Mouse (Mus musculus) 416B (cell line): ENCODE results near the gene Olfr1500.
"Not testable (repeated sequence)": the region's sequence is repeated elsewhere in the genome, so short reads cannot be mapped to it uniquely, and the experiment has no call there.

ENCODE experiments used
- DNase-seq: peaks from one replicate; pipeline ENCODE4 v3.0.0; 2011; ENCODE audit warnings: low read depth

Olfr1500 gene

GRCm38 (mm10) chr19:13830388-13830787 lies at the start of gene Olfr1500:
Gene Olfr1500, minus strand, starts transcription at chr19:13830488.
- DNase-seq = no peak

DNA sequence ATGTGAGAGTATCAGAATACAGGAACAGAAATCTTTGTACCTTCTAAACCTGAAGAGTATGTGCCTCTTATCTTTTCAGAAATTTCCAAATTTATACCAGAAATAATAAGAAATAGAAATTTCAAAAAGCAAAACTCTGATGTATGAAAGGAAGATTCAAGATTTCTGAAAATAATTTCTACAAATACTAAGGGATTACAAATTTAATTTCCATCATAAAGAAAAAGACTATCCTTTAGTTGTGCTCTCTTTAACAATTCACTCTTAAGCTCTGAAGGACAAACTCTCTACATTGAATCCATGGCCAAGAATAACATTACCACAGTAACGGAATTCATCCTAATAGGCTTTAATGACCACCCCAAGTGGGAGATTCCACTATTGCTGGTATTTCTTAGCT lies 31.2 kb upstream of the Olfr1500 start, which contains the start of gene Olfr1502:
Olfr1502 (plus strand) TSS at position 301 of the 400 bp plus-strand sequence.
- no peak for DNase-seq

DNA sequence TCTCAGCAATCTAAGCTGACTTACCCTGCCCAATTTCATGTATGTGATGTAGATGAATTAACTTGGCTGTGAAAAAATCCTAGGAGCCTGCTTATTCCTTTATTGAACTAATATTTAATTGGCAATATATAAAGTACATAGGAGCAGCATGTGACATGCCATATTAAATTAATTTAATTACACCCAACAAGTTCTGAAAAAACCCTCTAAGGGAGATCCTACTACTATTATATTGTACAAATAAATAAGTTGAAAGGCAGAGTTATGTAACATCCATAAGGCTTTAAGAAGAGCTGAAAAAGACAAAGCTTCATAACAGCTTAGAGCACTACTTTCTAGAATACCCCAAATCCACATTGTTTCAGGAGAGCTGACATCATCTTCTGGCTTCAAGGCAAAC lies 20.3 kb upstream of the Olfr1500 start, which contains the start of gene Olfr1501:
Olfr1501 (minus strand) TSS at position 101 of the 400 bp plus-strand sequence.
- DNase-seq = not testable (repeated sequence)

DNA sequence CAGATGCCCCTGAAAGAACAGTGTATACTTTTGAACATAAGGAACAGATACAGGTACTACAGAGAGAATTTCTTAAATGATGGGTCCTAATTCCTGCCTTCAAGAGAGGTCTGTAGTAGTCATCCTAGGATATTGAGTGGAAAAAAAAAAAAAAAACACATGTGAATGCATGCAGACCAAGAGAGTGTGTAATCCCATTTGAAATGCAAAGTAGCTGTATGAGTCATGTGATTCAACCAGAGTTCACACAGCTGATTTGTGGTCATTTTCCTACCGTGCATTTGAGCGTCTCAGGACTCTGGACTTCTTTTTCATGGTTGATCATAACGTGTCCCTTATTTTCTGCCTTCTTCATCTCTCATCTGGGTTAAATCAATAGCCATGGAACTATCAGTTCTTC lies 1.8 kb downstream of the Olfr1500 start:
- DNase-seq = no peak

DNA sequence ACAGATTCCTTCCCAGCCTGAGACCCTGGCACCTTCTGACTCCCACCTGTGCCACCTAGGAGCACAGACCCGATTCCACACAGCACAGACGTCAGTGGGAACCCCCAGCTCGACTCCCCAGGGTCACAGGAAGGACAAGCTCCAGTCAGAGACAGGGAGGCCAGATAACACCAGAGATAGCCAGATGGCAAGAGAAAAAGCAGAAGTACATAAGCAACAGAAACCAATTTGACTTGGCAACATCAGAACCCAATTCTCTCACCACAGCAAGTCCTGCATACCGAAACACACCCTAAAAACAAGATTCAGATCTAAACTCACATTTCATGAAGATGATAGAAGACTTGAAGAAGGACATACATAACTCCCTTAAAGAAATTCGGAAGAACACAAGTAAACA lies 9.4 kb downstream of the Olfr1500 start:
- peak; percentile 67 for DNase-seq

- no peak for DNase-seq
These were observed 10.9 kb downstream of the Olfr1500 start, which contains the start of gene Olfr1499 for GRCm38 (mm10) chr19:13819347-13819746. Gene Olfr1499, minus strand, starts transcription at chr19:13819447.

DNA sequence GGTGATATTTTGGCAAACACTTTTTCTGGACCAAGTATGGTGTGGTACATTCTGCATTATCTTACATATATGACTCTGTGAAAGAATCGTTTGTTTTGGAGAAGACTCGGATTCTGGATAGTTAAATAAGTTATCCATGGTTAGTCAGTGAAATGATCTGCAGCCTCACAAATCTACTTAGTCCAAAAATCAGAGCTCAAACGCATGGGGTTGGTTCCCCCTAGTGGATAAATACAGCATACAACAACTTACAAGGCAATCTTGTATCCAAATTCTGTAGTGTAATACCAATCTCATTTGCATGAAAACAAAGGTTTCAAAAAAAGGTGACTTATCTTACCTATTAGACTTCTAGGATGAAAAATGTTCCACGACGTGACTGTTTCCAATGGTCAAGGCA lies 11.5 kb downstream of the Olfr1500 start:
- DNase-seq = peak; percentile 72

DNA sequence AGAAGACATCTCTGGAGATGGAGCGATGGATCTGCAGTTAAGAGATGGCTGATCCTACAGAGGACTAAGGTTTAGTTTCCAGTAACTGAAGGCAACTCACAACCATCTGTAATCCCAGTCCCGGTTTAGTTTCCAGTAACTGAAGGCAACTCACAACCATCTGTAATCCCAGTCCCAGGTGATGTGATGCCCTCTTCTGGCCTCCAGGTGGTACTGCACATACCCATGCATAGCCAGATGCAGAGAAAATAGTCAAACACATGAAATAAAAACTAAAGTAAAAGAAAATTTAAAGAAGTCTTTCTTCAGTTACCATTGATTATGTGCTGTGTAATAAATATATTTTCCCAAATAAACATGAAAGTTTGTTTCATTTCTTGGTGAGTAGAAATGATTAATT lies 17.5 kb downstream of the Olfr1500 start:
- DNase-seq = peak; percentile 38

DNA sequence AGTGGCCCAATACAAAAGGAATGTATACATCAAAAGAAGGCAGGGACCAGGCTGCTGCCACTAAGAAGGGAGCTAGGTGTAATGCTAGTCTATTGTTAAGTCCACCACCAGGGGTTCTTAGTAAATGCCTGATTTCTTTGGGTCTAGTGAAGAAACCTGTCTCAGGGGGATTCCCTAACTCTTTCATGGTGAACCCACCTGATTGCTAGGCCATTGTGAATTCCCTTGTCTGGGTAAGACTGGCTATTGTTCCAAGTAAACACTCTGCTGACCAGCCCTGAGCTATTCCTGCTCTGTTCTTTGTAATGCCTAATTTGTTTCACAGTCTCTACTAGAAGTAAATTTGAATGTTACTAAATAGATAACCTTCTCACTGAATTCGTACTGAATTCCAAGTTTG lies 24.8 kb downstream of the Olfr1500 start:
- DNase-seq = not testable (repeated sequence)

DNA sequence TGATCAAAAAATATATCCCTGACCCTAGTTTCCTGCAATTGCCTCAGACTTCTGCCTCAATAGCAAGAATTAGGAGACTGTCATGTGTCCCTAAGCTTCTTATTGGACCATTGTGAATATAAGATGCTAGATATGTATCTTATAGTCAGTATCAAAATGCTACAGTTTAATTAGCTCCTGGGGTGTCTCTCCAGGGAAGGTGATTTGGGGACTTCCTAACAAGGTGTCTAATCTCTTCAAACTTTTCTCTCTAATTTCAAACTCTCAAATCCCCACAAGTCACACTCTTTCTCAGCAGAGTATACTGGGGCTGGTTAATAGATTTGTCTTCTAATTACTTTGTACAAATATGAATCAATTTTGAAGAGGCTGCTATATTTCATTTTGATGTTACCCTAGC lies 32.2 kb downstream of the Olfr1500 start, which contains the start of gene Olfr1497:
Olfr1497 (minus strand) TSS at position 101 of the 400 bp plus-strand sequence.
- no peak for DNase-seq

- no peak for DNase-seq
These were observed 52.7 kb downstream of the Olfr1500 start, which contains the start of gene Olfr1496 for GRCm38 (mm10) chr19:13777578-13777977. Gene Olfr1496, plus strand, starts transcription at chr19:13777878.
